Comparison of ENCODE assay signal across 15 mouse cellular contexts in the genomic region with DNA sequence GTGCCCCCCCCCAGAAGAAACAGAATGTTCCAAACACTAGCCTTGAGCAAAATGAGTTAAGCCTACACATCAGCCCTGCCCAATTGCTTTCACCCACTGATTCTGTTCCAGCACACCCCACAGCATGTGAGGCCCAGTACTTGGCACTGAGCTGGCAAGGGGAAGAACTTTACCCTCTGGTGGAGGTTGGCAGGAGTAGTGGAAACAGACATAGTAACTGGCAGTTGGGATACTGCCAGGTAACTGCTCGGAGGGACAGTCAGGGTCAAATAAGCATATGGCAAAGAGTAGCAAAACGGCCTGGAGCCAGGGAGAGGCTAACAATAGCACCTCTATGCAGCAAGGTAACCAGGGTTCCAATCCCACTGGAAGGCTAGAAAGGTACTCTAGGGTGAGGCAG. TPM values are rescaled to one million over a fixed set of nuclear protein-coding genes. Genes with fewer than 3 reads are reported as not detected.
A peak's percentile ranks its signal among the peaks of the same experiment; 100 is the strongest.
DNase-seq lines count a peak whose midpoint lies in the region; ATAC-seq and TF ChIP-seq lines count a peak whose summit lies in the region.
"Had no signal": no experiment of that assay in that cellular context is flagged by ENCODE, and none has a peak within 500 bp of the region (broad histone marks: within the 10 kb centered on the region; RNA-seq: fewer than 3 reads in every experiment).

No protein-coding gene starts in this region.

- TF ChIP-seq CTCF in midbrain, postnatal 0 days (IDR thresholded peaks at IDR 0.05): no peak

- no peak overlapping the region for H3K27ac ChIP-seq in midbrain, postnatal 0 days (ENCODE audit: low read depth, low read length)
- no peak overlapping the region for H3K27ac ChIP-seq in midbrain, embryonic 15.5 days
- H3K27ac ChIP-seq: kidney, postnatal 0 days; macrophage had no signal

- no peaks in the 10 kb centered on the region for H3K4me1 ChIP-seq in midbrain, postnatal 0 days (ENCODE audit: insufficient read depth, low read length)
- no peaks in the 10 kb centered on the region for H3K4me1 ChIP-seq in midbrain, embryonic 15.5 days

- no peak for ATAC-seq in midbrain, postnatal 0 days (ENCODE audit: low FRiP score)
- ATAC-seq in midbrain, embryonic 15.5 days (replicated peaks): no peak
- ATAC-seq in erythroblast, adult 5-6 weeks (replicated peaks; ENCODE audit: low FRiP score, poor library complexity, severe bottlenecking): no peak

- intact Hi-C loops in heart, postnatal 10 days (cut with DNase I): no loop called here

- WGBS in midbrain, postnatal 0 days: 63% methylated on average over 2 of the region's 2 CpGs
- 68% methylated on average over 2 of the region's 2 CpGs for WGBS in midbrain, embryonic 15.5 days

- H3K4me2 ChIP-seq in midbrain, postnatal 0 days (ENCODE audit: low read depth, low read length, poor library complexity, severe bottlenecking): no peak overlapping the region
- H3K4me2 ChIP-seq in midbrain, embryonic 15.5 days: no peak overlapping the region

- no peak overlapping the region for H3K9ac ChIP-seq in midbrain, postnatal 0 days (replicated peaks; ENCODE audit: low read length, poor library complexity, severe bottlenecking)
- no peak overlapping the region for H3K9ac ChIP-seq in midbrain, embryonic 15.5 days

- no peaks in the 10 kb centered on the region for H3K36me3 ChIP-seq in midbrain, postnatal 0 days (ENCODE audit: insufficient read depth, low read length)
- no peaks in the 10 kb centered on the region for H3K36me3 ChIP-seq in midbrain, embryonic 15.5 days (replicated peaks)

- H3K27me3 ChIP-seq in midbrain, postnatal 0 days (ENCODE audit: insufficient read depth, low read length): no peaks in the 10 kb centered on the region
- no peaks in the 10 kb centered on the region for H3K27me3 ChIP-seq in midbrain, embryonic 15.5 days (replicated peaks)

- H3K9me3 ChIP-seq in midbrain, postnatal 0 days (ENCODE audit: low read length): no peaks in the 10 kb centered on the region
- no peaks in the 10 kb centered on the region for H3K9me3 ChIP-seq in midbrain, embryonic 15.5 days

- H3K4me3 ChIP-seq in midbrain, postnatal 0 days (ENCODE audit: low read depth, low read length): no peak overlapping the region
- no peak overlapping the region for H3K4me3 ChIP-seq in midbrain, embryonic 15.5 days

- DNase-seq in gastrocnemius, adult 18-20 months (ENCODE audit: low spot score): peak; percentile 91
- DNase-seq in gastrocnemius, postnatal 4 days (ENCODE audit: low spot score in 2 of 2): no peak
- peak; percentile 49 for DNase-seq in midbrain, postnatal 0 days (ENCODE audit: low spot score)
- DNase-seq in heart, postnatal 10 days: peak; percentile 79 to 87
- no peak for DNase-seq in right cerebral cortex, postnatal 10 days (ENCODE audit: low spot score in 2 of 2)
- DNase-seq in ovary, postnatal 14 days (ENCODE audit: low spot score): no peak
- DNase-seq: embryo, embryonic 11 days; right cerebral cortex, postnatal 4 days; thymus, postnatal 25 days had no signal

RNA-seq across cellular contexts. Expression of a gene that starts 7.2 kb away (rescaled TPM):
- total RNA-seq in gastrocnemius, adult 18-20 months (2021): 1 to 10 TPM; 5.9 to 6.1 TPM
- 10 to 100 TPM; 24.8 to 26.7 TPM for total RNA-seq in gastrocnemius, postnatal 4 days (2021)
- total RNA-seq in midbrain, postnatal 0 days (2014; rRNA removed): 73.8 and 84.0 TPM in 2 replicates
- 31.2 and 33.6 TPM in 2 replicates for polyA plus RNA-seq in midbrain, postnatal 0 days (2015; fragmentation: Nextera tagmentation; extraction: Ambion mirVana)
- polyA plus RNA-seq in midbrain, embryonic 15.5 days (2015; fragmentation: Nextera tagmentation; extraction: Ambion mirVana): 41.5 and 54.9 TPM in 2 replicates
- 10 to 100 TPM; 27.4 to 28.8 TPM for total RNA-seq in heart, postnatal 10 days (2021)
- total RNA-seq in erythroblast, adult 5-6 weeks (2015; ENCODE audit: low replicate concordance): 2.7 and 7.5 TPM in 2 replicates
- total RNA-seq in erythroblast, adult 5-6 weeks (2017; ENCODE audit: low replicate concordance): 18.2 and 20.5 TPM in 2 replicates

RNA-seq across cellular contexts. Expression of a gene that starts 8.0 kb away (rescaled TPM):
- total RNA-seq in gastrocnemius, adult 18-20 months (2021): not detected
- total RNA-seq in gastrocnemius, postnatal 4 days (2021): under 1 TPM in 1 of 2 experiments, not detected in 1; 0.83 TPM
- not detected in 2 replicates for total RNA-seq in midbrain, postnatal 0 days (2014; rRNA removed)
- polyA plus RNA-seq in midbrain, postnatal 0 days (2015; fragmentation: Nextera tagmentation; extraction: Ambion mirVana): not detected in 2 replicates
- not detected in 2 replicates for polyA plus RNA-seq in midbrain, embryonic 15.5 days (2015; fragmentation: Nextera tagmentation; extraction: Ambion mirVana)
- total RNA-seq in heart, postnatal 10 days (2021): under 1 TPM; 0.81 to 0.82 TPM
- not detected in 2 replicates for total RNA-seq in erythroblast, adult 5-6 weeks (2015; ENCODE audit: low replicate concordance)
- not detected in 2 replicates for total RNA-seq in erythroblast, adult 5-6 weeks (2017; ENCODE audit: low replicate concordance)
- total RNA-seq: adrenal gland, postnatal 36 days had no signal
- polyA plus RNA-seq: kidney, postnatal 0 days; limb, embryonic 11.5 days; macrophage had no signal

RNA-seq across cellular contexts. Expression of a gene that starts 10.9 kb away (rescaled TPM):
- total RNA-seq in gastrocnemius, adult 18-20 months (2021): 1,000 to 10,000 TPM; 1,080 to 1,440 TPM
- 100 to 1,000 TPM; 214 to 236 TPM for total RNA-seq in gastrocnemius, postnatal 4 days (2021)
- 0.14 TPM in 1 of 2 replicates, not detected in the other for total RNA-seq in midbrain, postnatal 0 days (2014; rRNA removed)
- polyA plus RNA-seq in midbrain, postnatal 0 days (2015; fragmentation: Nextera tagmentation; extraction: Ambion mirVana): 0.05 and 0.31 TPM in 2 replicates
- polyA plus RNA-seq in midbrain, embryonic 15.5 days (2015; fragmentation: Nextera tagmentation; extraction: Ambion mirVana): 0.11 and 0.21 TPM in 2 replicates
- 100 to 1,000 TPM; 109 to 127 TPM for total RNA-seq in heart, postnatal 10 days (2021)
- 0.21 TPM in 1 of 2 replicates, not detected in the other for total RNA-seq in erythroblast, adult 5-6 weeks (2015; ENCODE audit: low replicate concordance)
- total RNA-seq in erythroblast, adult 5-6 weeks (2017; ENCODE audit: low replicate concordance): not detected in 2 replicates
- total RNA-seq: adrenal gland, postnatal 36 days had no signal
- polyA plus RNA-seq: macrophage had no signal

RNA-seq across cellular contexts. Expression of a gene that starts 56.4 kb away (rescaled TPM):
- total RNA-seq in gastrocnemius, adult 18-20 months (2021): 1 to 10 TPM; 3.2 to 5.3 TPM
- 10 to 100 TPM; 30.5 to 49.2 TPM for total RNA-seq in gastrocnemius, postnatal 4 days (2021)
- total RNA-seq in midbrain, postnatal 0 days (2014; rRNA removed): 2.0 and 4.3 TPM in 2 replicates
- polyA plus RNA-seq in midbrain, postnatal 0 days (2015; fragmentation: Nextera tagmentation; extraction: Ambion mirVana): 4.3 and 4.9 TPM in 2 replicates
- 2.9 and 3.0 TPM in 2 replicates for polyA plus RNA-seq in midbrain, embryonic 15.5 days (2015; fragmentation: Nextera tagmentation; extraction: Ambion mirVana)
- 10 to 100 TPM in 1 of 2 experiments, 1 to 10 TPM in 1; 9.2 to 13.1 TPM for total RNA-seq in heart, postnatal 10 days (2021)
- 141 and 144 TPM in 2 replicates for total RNA-seq in erythroblast, adult 5-6 weeks (2015; ENCODE audit: low replicate concordance)
- 133 and 225 TPM in 2 replicates for total RNA-seq in erythroblast, adult 5-6 weeks (2017; ENCODE audit: low replicate concordance)

Comparison
In these comparisons a context has a peak if more than half of its experiments do, and no peak if none do; other contexts are left out.
1. DNase-seq: peak in gastrocnemius, adult 18-20 months (single experiment), midbrain, postnatal 0 days (single experiment) and heart, postnatal 10 days (2 of 2); none in gastrocnemius, postnatal 4 days (0 of 2), right cerebral cortex, postnatal 10 days (0 of 2) and ovary, postnatal 14 days (single experiment).
2. RNA of a gene that starts 10.9 kb away (total RNA-seq): 1,080 to 1,440 TPM in gastrocnemius, adult 18-20 months, 214 to 236 TPM in gastrocnemius, postnatal 4 days and 109 to 127 TPM in heart, postnatal 10 days; 0.14 TPM in midbrain, postnatal 0 days and 0.21 TPM in erythroblast, adult 5-6 weeks; every median in the first group is over 10 times any median in the second.